Mouse (Mus musculus) thymus, postnatal 0 days (tissue): ENCODE results near the gene Aak1. TPM values are rescaled to one million over a fixed set of nuclear protein-coding genes. Genes with fewer than 3 reads are reported as not detected.

ENCODE experiments used
- polyA plus RNA-seq: library from polyadenylated mRNA; unstranded; fragments of >200 nt; fragmentation: Nextera tagmentation; extraction: Ambion mirVana; gene quantifications from 2 replicates; pipeline ENCODE4 v1.2.1, GENCODE M21; 2015

Aak1 gene
- polyA plus RNA-seq, 1 experiment from 2014 or later, result 19.0 TPM

Other genes starting within 250 kb of the Aak1 start
- gene Asprv1, start 221.4 kb upstream of the Aak1 start, polyA plus RNA-seq, result 6.9 and 9.5 TPM in 2 replicates
- 10.0 and 11.2 TPM in 2 replicates for gene Mxd1, start 180.4 kb upstream of the Aak1 start, polyA plus RNA-seq
- gene Snrnp27, start 165.0 kb upstream of the Aak1 start, polyA plus RNA-seq, result 149 and 164 TPM in 2 replicates
- 30.6 and 37.0 TPM in 2 replicates for gene Gmcl1, start 116.1 kb upstream of the Aak1 start, polyA plus RNA-seq
- 33.6 and 34.0 TPM in 2 replicates for gene Anxa4, start 55.9 kb upstream of the Aak1 start, polyA plus RNA-seq
- gene Nfu1, start 159.7 kb downstream of the Aak1 start, polyA plus RNA-seq, result 86.1 and 93.7 TPM in 2 replicates
- gene Gfpt1, start 193.3 kb downstream of the Aak1 start, polyA plus RNA-seq, result 10.8 and 11.3 TPM in 2 replicates